Mouse (Mus musculus): Measurements from ENCODE around the gene Pop4.
"Not testable (repeated sequence)": the region's sequence is repeated elsewhere in the genome, so short reads cannot be mapped to it uniquely, and the experiment has no call there.

Gene Pop4

DNA sequence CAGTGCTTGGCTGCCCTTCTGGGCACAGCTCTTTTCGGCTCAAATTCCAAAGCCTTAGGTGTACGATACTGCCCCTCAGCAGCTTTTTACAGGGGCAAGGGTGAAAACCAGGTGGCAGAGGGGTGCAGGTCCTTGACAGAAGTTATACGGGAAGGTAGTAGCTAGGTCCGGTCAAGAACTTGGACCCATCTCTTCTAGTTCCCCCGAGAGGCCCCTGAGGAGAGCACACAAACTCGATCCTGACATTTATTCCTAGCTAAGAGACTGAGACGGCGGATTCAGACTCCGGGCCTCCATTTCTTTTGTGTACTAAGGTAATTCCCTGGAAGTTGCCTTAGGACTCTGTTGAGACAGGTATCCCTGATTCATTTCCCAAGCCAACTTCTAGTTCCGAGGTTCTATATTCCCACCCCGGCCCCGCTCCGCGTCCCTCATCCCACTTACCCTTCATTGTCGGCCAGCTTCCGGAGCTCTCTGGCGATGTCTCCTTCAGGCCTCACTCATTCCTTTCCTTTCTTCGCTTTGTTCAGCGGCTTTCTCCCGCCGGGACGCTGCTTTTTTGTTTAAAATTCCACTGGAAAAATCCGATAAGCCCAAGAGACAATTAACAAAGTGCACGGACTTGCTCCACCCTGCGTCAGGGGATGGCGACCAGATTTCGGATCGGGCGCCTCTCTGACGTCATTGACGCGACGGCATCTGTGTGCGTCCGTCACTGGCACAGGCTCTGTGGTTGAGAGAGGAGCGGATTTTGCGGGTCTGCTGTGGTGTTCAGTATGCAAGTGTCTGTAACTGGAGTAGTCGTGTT lies at the start of gene Pop4:
Pop4 (minus strand) TSS at position 721 of the 808 bp plus-strand sequence.
- DNase-seq = peak; percentile 89

DNA sequence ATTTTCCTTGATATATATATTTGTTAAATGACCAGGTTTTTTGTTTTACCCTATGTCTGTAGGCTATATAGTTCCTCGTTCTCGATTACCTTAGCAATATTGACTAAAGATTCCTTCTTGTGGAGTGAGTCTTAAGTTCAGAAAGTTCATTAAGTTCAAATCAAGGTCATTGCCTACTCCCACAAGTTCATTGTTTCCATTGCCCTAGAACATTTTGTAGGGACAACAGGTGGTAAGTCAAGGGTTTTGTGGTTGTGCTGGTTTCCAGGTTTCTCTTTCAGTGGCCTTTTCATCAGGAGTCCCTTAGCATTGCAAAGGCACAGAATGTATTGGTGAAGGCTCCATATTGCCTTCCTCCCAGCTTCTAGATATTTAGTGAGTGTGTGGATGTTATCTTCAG lies 49.4 kb upstream of the Pop4 start:
- no peak for DNase-seq

DNA sequence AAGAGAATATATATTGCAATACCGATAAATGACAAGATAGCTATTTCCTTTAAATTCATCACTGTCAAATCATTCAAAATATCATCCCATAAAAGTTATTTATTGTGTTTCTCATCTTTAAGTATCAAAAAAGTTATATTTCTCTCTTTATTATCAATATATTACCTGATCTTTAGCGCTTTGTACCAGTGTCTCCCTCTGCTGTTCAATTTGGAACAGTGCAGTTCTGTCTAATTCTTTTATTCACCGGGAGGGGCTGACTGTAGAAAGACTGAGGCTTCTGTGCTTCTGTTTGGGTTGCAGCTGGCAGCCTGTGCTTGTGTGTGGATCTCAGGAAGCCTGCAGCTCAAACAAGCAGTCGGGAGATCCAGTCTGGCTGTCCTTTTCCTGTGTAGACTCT lies 11.0 kb upstream of the Pop4 start:
- DNase-seq = not testable (repeated sequence)

DNA sequence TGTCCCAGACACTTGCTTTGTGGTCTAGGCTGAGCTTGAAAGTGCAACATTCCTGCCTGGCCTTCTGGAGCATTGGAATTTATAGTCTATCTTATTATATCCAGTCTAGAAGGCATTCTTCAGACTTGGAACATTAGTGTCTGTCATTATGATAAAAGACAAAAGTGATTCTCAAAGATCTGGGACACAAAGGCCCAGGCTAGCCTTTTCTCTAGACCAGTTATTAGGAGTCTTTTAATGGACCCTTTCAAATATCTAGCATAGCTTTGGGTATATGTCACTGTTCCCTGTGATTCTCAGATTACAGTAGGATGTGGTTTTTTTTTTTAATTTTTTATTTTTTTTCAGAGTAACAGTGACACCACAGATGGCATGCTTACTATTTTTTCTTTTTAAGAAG lies 1.3 kb upstream of the Pop4 start:
- DNase-seq = no peak

DNA sequence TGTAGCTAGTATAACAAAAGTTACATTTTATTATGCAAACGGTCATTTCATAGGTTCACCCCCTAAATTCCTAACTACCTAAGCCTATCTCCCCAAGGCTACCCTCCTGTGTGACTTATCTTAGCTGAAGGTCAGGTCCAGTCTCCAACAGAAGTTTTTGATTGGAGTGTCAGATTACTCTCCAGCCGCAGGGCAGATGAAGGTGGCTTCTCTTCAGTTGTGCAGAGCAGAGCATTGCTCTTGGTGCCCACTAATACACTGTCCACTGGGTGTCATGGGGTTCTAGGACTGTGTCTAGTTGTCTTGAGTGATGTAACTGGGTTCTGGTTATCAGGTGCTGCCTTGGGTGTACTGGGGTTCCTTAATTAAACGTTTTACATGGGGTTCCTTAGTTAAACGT lies 636 bp upstream of the Pop4 start:
- no peak for DNase-seq

- no peak for DNase-seq
Measured at GRCm38 (mm10) chr7:38271511-38271811, 238 bp upstream of the Pop4 start.

DNA sequence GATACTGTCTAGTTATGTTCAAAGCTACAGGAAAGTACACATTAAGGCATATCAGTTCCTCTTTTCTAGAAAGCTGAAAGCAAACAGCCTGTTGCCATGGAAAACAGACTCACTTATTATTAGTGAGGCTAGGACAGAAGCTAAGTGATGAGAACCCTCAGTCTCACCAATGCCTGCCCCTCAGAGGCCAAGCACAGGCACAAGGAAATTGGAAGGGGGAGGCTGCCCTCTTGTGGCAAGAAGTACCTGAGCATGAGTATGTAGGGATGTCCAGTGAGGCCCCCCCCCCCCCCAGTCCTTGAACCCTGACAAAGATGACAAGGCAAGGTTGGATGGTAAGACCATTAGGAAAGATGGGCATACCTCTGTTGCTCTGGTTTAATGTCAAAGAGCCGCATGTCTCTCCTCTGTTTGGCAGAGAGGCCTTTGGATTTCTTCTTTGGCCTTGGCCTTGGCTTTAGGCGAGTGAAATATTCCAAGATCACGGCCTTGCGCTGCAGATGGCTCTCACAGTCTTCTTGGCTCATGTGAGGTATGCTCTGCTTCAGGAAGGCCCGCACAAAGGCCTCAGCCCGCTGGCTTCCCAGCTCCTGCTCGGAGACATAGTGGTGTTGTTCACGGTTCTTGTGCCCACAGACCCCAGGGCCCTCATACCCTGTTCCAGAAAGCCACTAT lies 4.1 kb downstream of the Pop4 start:
- DNase-seq = peak; percentile 48

DNA sequence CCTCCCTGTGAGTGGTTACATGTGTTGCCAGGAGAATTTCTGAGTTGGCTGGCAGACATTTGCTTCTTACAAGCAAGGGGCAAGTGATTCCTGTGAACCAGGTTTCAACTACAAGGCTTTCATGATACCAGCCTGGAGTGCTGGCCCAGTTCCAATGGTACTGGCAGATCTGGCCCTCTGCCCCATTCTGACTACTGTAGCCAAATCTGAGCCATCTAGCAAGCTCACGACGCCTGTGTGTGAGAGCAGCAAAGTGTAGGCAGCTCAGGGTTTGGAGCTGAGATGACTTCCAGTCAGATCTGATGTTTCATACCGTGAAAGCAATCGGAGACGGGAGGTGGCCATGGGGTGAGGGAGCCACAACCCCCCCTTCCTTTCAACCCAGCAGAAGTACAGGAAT lies 8.8 kb downstream of the Pop4 start:
- no peak for DNase-seq

DNA sequence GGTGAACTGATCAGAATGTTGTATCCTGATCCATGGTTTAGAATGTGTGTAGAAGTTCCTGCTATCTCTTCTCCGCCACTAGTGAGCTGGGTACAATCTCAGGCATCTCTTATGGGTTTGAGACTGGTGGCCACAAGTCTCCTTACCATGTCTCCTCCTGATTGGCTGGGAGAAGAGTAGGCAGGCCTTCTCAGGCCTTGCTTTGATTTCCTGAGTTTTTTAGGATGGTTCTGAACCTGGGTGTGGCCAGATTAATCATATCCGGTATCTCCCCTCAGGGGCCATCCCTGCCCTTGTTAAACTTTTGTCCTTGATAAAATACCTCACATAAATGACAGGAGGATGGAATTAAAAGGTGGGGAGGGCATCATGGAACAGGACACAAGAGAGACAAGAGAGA lies 11.6 kb downstream of the Pop4 start:
- DNase-seq = no peak

GRCm38 (mm10) chr7:38253441-38253840 lies 17.8 kb downstream of the Pop4 start:
- DNase-seq = no peak

DNA sequence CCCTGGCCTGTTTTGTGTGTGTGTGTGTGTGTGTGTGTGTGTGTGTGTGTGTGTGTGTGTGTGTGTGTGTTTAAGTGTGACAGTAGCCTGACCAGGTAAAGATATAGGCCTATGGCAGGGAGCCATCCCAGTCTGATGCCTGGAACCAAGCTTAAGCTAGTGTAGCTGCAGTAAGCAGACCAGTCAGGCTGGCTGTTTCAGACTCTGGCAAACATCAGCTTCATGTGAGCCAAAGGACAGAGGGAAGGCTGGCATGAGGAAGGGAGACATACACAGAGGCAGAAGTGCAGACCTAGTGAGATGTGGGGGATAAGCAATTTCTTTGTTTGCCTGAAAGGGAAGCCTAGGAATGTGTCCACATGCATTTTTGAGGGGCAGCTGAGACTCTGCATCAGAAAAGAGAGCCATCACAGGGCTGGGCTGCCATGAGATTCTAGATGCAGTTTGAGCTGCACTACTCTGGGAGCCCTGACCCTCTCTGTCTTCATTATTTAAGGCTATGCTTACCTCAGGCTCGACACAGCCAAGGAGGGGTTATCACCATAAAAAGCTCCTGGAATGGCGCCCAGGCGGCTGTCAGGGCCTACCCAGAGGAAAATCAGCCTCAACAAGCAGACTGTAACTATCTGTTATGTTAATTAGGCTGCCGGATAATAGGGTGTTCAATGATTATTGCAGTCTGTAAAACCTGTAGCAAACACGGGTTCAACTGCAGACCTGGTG lies 19.6 kb downstream of the Pop4 start:
- DNase-seq = no peak

DNA sequence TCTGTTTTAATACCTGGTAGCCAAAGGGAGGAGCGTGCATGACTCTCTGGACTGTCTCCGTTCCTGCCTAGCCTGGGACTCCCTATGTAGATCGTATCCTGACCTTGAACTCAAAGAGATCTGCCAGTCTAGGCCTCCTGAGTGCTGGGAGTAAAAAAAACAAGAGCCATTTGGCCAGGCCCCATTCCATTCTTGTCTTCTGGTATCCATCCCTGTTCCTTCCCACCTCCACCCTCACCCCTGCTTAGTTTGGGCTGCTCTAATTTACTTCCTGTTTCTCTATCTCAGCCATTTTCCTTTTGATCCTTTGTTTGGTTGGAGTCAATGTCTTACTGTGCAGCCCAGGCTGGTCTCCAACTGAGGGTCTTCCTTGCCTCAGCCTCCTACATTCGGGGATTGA lies 28.8 kb downstream of the Pop4 start:
- no peak for DNase-seq

GRCm38 (mm10) chr7:38237140-38237539 lies 34.1 kb downstream of the Pop4 start:
- DNase-seq = no peak

GRCm38 (mm10) chr7:38236400-38237105 lies 34.7 kb downstream of the Pop4 start:
- no peak for DNase-seq

GRCm38 (mm10) chr7:38230285-38230684 lies 40.9 kb downstream of the Pop4 start:
- DNase-seq = no peak

GRCm38 (mm10) chr7:38228329-38228728 lies 42.9 kb downstream of the Pop4 start:
- DNase-seq = no peak

GRCm38 (mm10) chr7:38227900-38228298 lies 43.3 kb downstream of the Pop4 start, which contains the start of gene Plekhf1:
Gene Plekhf1, minus strand, starts transcription at chr7:38228016.
- peak; percentile 88 for DNase-seq

DNA sequence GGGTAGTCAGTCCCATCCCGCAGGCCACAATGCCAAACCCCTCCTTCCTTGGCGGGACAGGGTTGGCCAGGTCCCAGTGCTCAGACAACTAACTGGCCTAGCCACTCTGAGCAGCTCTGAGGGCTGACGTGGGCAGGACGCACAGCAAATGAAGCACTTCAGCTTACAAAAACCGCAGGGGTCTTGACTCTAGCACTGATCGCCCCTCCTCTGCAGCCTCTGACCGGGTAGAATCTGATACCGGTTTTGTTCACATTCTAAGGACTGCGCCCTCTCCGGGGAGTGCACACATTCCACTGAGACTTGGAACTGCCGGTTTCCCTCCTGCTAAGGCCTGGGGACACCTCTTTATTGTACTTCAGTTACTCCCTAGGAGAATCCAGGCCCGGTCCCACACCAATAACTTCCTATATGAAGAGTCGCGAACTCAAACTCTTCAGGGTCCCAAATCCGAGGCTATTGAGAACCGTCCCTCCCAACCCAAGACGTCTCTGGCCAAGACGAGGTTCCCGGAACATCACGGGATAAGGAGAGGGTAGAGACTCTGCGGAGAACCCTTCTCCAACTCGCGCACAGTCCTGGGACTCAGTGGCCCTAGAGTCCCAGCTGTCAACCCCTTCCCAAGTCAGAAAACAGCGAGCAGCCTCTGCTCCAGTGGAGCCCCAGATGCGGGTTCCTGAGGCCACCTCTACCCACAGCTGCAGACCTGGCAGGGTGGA lies 43.9 kb downstream of the Pop4 start:
- DNase-seq = peak; percentile 40

- DNase-seq = no peak
Measured at GRCm38 (mm10) chr7:38226226-38226625, 45.0 kb downstream of the Pop4 start.

- DNase-seq = peak; percentile 62
Measured at GRCm38 (mm10) chr7:38224577-38225369, 46.5 kb downstream of the Pop4 start.

GRCm38 (mm10) chr7:38220866-38221265 lies 50.4 kb downstream of the Pop4 start:
- no peak for DNase-seq

DNA sequence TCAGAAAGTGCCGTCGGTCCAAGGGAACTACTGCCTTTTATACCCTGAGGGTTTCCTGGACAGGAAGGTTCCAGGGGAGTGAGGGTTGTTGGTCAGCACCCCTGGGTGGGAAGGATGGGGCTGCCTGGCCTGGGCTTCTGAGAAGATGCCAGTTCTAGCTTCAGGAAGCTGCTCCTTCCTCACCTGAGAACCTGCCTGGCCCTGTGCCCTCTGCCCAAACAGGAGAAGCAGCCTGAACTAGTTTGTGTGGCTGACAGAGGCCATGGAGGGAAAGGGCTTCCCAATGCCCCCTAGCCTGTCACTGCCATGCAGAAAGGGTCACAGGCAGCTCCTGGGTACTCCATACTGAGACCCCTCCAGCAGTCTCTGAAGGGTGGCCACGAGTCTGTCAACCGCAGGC lies 51.7 kb downstream of the Pop4 start:
- DNase-seq = no peak

Data from thymus, postnatal 25 days (tissue).